Mouse (Mus musculus) hindbrain, embryonic 14.5 days (tissue): ENCODE data around the gene Vdac2. TPM values are rescaled to one million over a fixed set of nuclear protein-coding genes. Genes with fewer than 3 reads are reported as not detected.

Experiments
- ATAC-seq: fragments of 200-750 bp; cut with Nextera tagmentation; 2 replicates; pipeline ENCODE4 v1.8.0; 2017; ENCODE audit warnings: moderate number of reproducible peaks, mild to moderate bottlenecking, moderate TSS enrichment, moderate library complexity; ENCODE audit not compliant: low FRiP score
- DNase-seq: peaks from one replicate; pipeline ENCODE4 v3.0.0-alpha.2; 2015; ENCODE audit warnings: low spot score
- H3K27ac ChIP-seq: fragments of 300-500 bp; sonication (generic); 2 replicates; pipeline ENCODE4 v1.5.1; 2014; ENCODE audit warnings: mild to moderate bottlenecking, moderate library complexity
- H3K27me3 ChIP-seq: fragments of 300-500 bp; sonication (generic); 2 replicates; pipeline ENCODE4 v1.6.1; 2014; ENCODE audit warnings: mild to moderate bottlenecking, low read length, mixed read lengths; ENCODE audit not compliant: control insufficient read depth, insufficient read depth
- H3K36me3 ChIP-seq: fragments of 300-500 bp; sonication (generic); replicated peaks from 2 replicates; pipeline ENCODE4 v1.6.1; 2014; ENCODE audit not compliant: control insufficient read depth, insufficient read depth
- H3K4me1 ChIP-seq: fragments of 300-500 bp; sonication (generic); replicated peaks from 2 replicates; pipeline ENCODE4 v1.6.1; 2014; ENCODE audit warnings: antibody characterized with exemption, low read length, mixed read lengths; ENCODE audit not compliant: control insufficient read depth, insufficient read depth
- H3K4me2 ChIP-seq: fragments of 300-500 bp; sonication (generic); replicated peaks from 2 replicates; pipeline ENCODE4 v1.6.1; 2014; ENCODE audit warnings: mild to moderate bottlenecking, moderate library complexity
- H3K4me3 ChIP-seq: fragments of 300-500 bp; sonication (generic); replicated peaks from 2 replicates; pipeline ENCODE4 v1.5.1; 2014; ENCODE audit warnings: mild to moderate bottlenecking, low read length
- H3K9ac ChIP-seq: fragments of 300-500 bp; sonication (generic); 2 replicates; pipeline ENCODE4 v1.6.1; 2014
- H3K9me3 ChIP-seq: fragments of 300-500 bp; sonication (generic); 2 replicates; pipeline ENCODE4 v1.6.1; 2016; ENCODE audit warnings: low read length; ENCODE audit not compliant: control insufficient read depth
- WGBS: fragments of 180-500 bp; shearing (Covaris S2); extraction: QIAGEN DNeasy Blood & Tissue Kit; methylation state at CpG from one replicate; pipeline ENCODE4 v1.1.7; 2014; 5-methylcytosine and 5-hydroxymethylcytosine counted together
- polyA plus RNA-seq: library from polyadenylated mRNA; unstranded; fragments of >200 nt; fragmentation: Nextera tagmentation; extraction: Ambion mirVana; gene quantifications from 2 replicates; pipeline ENCODE4 v1.2.1, GENCODE M21; 2014

Vdac2 gene
- polyA plus RNA-seq, 1 experiment from 2014 or later = 305 TPM

DNA sequence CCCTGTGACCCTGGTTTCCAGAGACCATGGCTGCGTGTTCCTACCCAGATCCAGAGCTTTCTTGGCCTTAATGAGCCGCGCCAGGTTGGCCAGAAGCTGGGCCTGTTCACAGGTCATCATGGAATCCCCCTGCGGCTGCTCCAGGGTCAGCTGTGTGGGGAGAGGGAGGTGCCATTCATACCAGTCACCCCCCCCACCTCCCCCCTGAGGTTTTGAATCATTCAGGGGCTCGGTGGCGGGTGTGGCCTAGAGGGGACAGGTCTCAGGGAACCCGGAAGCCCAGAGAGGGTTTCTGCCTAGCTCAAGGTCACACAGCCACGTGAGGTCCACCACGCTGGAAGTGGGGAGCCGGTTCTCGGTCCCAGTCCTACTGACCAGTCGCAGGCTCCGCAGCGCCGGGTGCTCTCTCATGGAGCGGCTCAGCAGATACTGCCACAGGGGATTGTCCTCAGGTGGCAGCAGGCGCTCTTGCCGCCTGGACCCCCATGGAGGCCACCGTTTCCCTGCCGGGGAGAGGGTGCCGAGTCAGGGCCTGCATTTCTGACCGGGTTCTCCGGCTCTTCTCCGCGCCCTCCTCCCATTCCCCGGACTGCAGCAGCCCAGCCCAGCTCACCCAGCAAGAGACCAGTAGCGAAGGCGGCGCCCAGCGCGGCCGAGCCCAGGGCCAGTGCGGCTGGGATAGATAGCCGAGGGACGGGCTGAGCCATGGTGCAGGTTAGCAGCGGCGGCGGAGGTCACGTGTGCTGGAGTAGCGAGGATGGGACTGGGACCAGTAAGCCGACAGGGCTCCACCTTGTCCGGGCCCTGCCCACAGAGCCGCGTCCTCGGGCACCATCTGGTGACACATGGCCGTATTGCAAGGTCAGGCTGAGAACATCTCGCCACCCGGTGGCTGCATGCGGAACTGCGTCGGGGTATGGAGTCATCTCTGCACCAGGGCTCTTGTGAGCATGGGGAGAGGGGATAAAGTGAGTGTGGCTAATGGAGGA is 23.4 kb downstream of the Vdac2 start, which contains the start of gene Comtd1:
Gene Comtd1, minus strand, starts transcription at position 812 of the 989 bp plus-strand sequence.
- no peaks in the 10 kb centered on the region for H3K27me3 ChIP-seq
- WGBS = under 1% methylated on average over 49 of the region's 51 CpGs
- peak; percentile 85 for ATAC-seq

GRCm38 (mm10) chr14:21849524-21850418 is 24.7 kb downstream of the Vdac2 start:
- ATAC-seq = no peak
- no peak for DNase-seq
- H3K4me3 ChIP-seq = no peak overlapping the region
- H3K9me3 ChIP-seq = no peaks in the 10 kb centered on the region
- peaks cover 23% of the 10 kb centered on the region for H3K36me3 ChIP-seq
- H3K27me3 ChIP-seq = no peaks in the 10 kb centered on the region
- no peak overlapping the region for H3K9ac ChIP-seq
- H3K4me1 ChIP-seq = peaks cover 22% of the 10 kb centered on the region
- no peak overlapping the region for H3K4me2 ChIP-seq
- H3K27ac ChIP-seq = no peak overlapping the region
- 88% methylated on average over 13 of the region's 13 CpGs for WGBS

More for the DNA sequence above, 23.4 kb downstream of the Vdac2 start, which contains the start of gene Comtd1:
- no peaks in the 10 kb centered on the region for H3K9me3 ChIP-seq
- peaks cover 36% of the 10 kb centered on the region for H3K36me3 ChIP-seq
- peaks cover 16% of the 10 kb centered on the region for H3K4me1 ChIP-seq
- H3K27ac ChIP-seq = peak within 1 kb of the TSS; percentile 69
- H3K9ac ChIP-seq = peak within 1 kb of the TSS; percentile 91
- H3K4me3 ChIP-seq = peak within 1 kb of the TSS; percentile 79
- peak within 1 kb of the TSS; percentile 99 for H3K4me2 ChIP-seq
- peak; percentile 94 for DNase-seq

- DNase-seq = no peak
- peaks cover 22% of the 10 kb centered on the region for H3K4me1 ChIP-seq
- H3K27ac ChIP-seq = no peak overlapping the region; the same call in 1 of the 2 replicates
- H3K36me3 ChIP-seq = peaks cover 15% of the 10 kb centered on the region
- no peaks in the 10 kb centered on the region for H3K9me3 ChIP-seq
- no peak overlapping the region for H3K4me2 ChIP-seq
- ATAC-seq = no peak
- no peaks in the 10 kb centered on the region for H3K27me3 ChIP-seq
- H3K9ac ChIP-seq = no peak overlapping the region
- WGBS = 76% methylated on average over 24 of the region's 24 CpGs
- H3K4me3 ChIP-seq = no peak overlapping the region
Measured at GRCm38 (mm10) chr14:21850419-21851127, 25.5 kb downstream of the Vdac2 start.

DNA sequence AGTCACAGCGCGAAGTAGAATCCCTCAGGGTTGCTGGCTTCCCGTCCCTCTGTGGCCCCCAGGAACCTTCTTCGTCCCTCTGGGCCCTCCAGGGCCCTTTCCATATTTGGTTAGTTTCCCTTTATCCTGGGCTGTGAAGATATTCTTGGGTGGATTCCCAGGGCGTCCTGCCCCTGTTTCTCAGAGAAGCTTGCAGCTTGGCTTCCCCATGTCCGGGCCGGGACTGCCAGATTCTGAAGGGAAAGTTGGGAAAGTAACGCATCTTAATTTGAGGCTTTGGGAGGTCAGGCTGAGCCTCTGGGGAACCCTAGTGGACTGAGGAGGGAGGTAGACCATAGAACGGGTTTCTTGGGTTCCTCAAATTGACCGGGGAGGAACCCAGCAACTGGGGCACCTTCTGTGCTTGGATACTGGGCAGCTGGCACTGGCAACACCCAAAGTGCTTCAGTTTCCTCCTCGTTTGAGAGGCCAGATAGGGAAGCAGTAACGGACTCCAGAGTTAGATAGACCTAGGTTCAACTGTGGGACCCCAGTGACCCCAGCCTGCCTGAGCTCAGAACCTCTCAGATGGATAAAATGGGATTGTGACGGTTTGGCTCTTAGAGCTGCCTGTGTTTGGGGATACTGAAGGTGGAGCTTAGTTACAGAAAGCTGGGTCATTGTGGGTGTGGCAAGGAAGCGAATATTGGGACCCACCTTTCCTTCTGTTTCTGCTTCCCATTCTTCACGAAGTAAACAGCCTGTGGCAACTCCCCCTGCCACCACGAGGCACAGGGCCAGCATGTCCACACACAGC is 27.2 kb downstream of the Vdac2 start:
- ATAC-seq = no peak
- Histone ChIP-seq H3K9me3 (no peaks in the 10 kb centered on the region), H3K4me1 (peaks cover 18% of the 10 kb centered on the region), H3K4me2 (no peak overlapping the region), H3K9ac (no peak overlapping the region), H3K4me3 (no peak overlapping the region), H3K27ac (no peak overlapping the region), H3K36me3 (no peaks in the 10 kb centered on the region), H3K27me3 (no peaks in the 10 kb centered on the region)
- 85% methylated on average over 16 of the region's 16 CpGs for WGBS
- no peak for DNase-seq

GRCm38 (mm10) chr14:21853456-21854109 is 28.5 kb downstream of the Vdac2 start:
- H3K4me2 ChIP-seq = peak overlapping the region; percentile 38
- no peak overlapping the region for H3K27ac ChIP-seq
- H3K4me3 ChIP-seq = no peak overlapping the region
- no peak overlapping the region for H3K9ac ChIP-seq
- H3K9me3 ChIP-seq = no peaks in the 10 kb centered on the region
- DNase-seq (peak; percentile 81), ATAC-seq (peak; percentile 7; the same call in 1 of the 2 replicates)
- H3K4me1 ChIP-seq = peaks cover 8% of the 10 kb centered on the region
- no peaks in the 10 kb centered on the region for H3K36me3 ChIP-seq
- WGBS = 9% methylated on average over 17 of the region's 17 CpGs
- H3K27me3 ChIP-seq = no peaks in the 10 kb centered on the region

DNA sequence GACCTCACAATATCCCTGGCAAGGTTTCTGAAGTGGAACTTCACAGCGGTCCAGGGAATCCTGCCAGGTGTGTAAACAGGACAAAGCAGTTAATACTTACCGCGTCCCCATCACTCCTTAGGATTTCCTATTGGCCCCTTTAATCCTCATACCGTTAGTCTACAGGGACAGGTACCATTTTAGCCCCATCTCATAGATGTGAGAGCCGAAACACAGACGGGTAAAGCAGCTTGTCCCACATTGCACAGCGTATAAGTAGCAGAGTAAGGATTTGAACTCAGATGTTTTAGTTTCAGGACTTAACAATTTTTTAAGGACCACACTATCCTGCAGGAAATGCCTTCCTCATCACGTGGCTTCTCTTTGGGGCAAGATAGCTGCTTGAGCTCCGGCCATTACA is 29.2 kb downstream of the Vdac2 start:
- H3K9me3 ChIP-seq = no peaks in the 10 kb centered on the region
- H3K9ac ChIP-seq = no peak overlapping the region
- peaks cover 8% of the 10 kb centered on the region for H3K4me1 ChIP-seq
- no peak overlapping the region for H3K4me3 ChIP-seq
- DNase-seq (no peak), ATAC-seq (no peak)
- no peaks in the 10 kb centered on the region for H3K27me3 ChIP-seq
- no peaks in the 10 kb centered on the region for H3K36me3 ChIP-seq
- WGBS = 85% methylated on average over 9 of the region's 9 CpGs
- H3K4me2 ChIP-seq = no peak overlapping the region
- no peak overlapping the region for H3K27ac ChIP-seq

DNA sequence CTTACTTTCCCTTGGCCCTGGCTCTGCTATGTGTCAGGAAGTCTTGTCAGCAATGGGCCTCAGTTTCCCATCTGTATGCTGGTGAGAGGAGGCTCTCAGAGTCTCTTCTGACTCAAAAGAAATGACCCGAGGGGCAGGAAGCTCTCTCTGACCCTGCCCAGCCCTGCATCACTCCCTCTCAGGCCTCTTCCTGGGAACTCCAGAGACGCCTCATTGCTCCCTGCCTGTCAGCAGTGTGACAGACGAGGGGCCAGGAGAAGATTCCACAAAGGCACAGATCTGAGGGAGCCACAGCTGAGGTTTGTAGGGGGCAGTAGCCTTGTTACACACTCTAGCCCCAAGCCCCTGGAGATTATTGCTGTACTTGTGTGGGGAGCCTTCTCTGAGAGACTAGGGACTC is 30.9 kb downstream of the Vdac2 start:
- H3K9ac ChIP-seq = no peak overlapping the region
- no peak for DNase-seq
- peaks cover 8% of the 10 kb centered on the region; the same call in 1 of the 2 replicates for H3K4me1 ChIP-seq
- no peak overlapping the region for H3K4me2 ChIP-seq
- H3K9me3 ChIP-seq = no peaks in the 10 kb centered on the region
- no peaks in the 10 kb centered on the region for H3K36me3 ChIP-seq
- no peak overlapping the region for H3K4me3 ChIP-seq
- ATAC-seq = no peak
- H3K27me3 ChIP-seq = no peaks in the 10 kb centered on the region
- 16% methylated on average over 3 of the region's 3 CpGs for WGBS
- no peak overlapping the region for H3K27ac ChIP-seq

DNA sequence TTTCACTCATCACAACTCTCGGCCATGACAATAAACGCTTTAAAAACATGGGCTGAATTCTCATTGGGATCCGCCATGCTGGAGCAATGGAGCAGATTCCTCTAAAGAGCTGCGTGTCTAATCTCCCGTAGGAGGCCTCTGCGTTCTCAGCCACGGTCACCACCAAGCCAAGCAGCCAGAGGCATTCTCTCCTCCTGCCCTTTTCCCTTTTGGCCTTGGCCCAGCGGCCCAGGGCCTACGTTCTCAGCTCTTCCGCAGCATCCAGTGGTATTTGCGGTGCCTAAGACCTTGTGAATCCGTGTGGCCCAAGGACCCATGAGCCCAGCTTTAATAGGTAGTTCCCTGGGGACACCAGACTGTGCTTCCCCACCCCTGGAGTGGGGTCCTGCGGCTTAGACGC is 31.8 kb downstream of the Vdac2 start:
- H3K4me2 ChIP-seq = no peak overlapping the region

More for the DNA sequence above, 31.8 kb downstream of the Vdac2 start:
- H3K27ac ChIP-seq = no peak overlapping the region
- ATAC-seq (no peak), DNase-seq (no peak)
- no peaks in the 10 kb centered on the region for H3K9me3 ChIP-seq
- H3K36me3 ChIP-seq = no peaks in the 10 kb centered on the region
- H3K4me3 ChIP-seq = no peak overlapping the region
- peaks cover 8% of the 10 kb centered on the region; the same call in 1 of the 2 replicates for H3K4me1 ChIP-seq
- H3K9ac ChIP-seq = no peak overlapping the region
- WGBS = 77% methylated on average over 14 of the region's 14 CpGs
- no peaks in the 10 kb centered on the region for H3K27me3 ChIP-seq
